Mouse (Mus musculus) ES-Bruce4 (cell line): Measurements from ENCODE around the gene Gm12355.

ENCODE experiments used
- CTCF ChIP-seq: IDR thresholded peaks from one replicate; pipeline ENCODE4 v1.8.1; 2011; ENCODE audit warnings: low read depth, low read length
- EP300 ChIP-seq: IDR thresholded peaks from 2 replicates; pipeline ENCODE4 v1.6.1; 2011; ENCODE audit warnings: low read depth, low read length; ENCODE audit not compliant: insufficient read depth
- POLR2A ChIP-seq: IDR thresholded peaks from one replicate; pipeline ENCODE4 v1.8.1; 2011; ENCODE audit warnings: low read length; ENCODE audit not compliant: insufficient read depth

DNA sequence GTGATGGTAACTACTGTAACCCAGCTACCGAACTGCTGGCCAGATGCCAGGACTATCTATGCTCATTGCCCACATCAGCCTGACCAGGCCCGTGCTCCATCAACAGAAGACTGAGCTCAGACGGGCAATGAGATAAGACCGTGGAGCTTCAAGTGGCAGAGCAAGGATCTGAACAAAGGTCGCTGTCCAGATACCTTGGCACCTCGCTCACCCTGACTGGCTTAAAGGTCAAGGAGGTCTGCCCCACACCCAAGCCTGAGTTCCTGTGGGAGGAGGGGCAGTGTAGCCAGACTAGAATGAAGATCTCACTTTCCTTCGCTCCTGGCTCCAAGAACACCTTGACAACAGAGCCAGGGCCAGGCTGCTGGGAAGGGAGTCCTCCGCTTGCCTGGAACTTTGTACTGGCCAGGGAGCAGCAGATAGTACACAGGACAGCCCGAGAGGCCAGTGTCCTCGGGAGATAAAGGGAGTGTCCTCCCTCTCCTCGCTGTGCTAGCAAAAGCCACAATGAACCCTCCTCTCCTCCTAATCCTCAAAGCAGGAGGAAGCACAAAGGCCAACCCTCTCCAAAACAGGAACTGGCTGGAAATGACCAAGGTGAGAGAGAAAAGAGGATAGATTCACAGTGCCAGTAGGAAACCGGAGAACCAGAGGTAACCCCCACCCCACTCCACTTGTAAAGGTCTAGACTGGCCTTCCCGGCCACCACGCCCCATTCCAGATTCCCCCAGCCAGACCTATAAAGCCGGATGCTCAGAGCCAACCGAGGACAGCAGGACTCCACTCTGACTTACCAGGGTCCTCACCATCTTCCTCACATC, 45.0 kb downstream of the Gm12355 start:
- no peak for TF ChIP-seq CTCF
- no peak for TF ChIP-seq POLR2A
- TF ChIP-seq EP300, result no peak
